Mouse (Mus musculus): ENCODE measurements around the gene Timp3.

DNA sequence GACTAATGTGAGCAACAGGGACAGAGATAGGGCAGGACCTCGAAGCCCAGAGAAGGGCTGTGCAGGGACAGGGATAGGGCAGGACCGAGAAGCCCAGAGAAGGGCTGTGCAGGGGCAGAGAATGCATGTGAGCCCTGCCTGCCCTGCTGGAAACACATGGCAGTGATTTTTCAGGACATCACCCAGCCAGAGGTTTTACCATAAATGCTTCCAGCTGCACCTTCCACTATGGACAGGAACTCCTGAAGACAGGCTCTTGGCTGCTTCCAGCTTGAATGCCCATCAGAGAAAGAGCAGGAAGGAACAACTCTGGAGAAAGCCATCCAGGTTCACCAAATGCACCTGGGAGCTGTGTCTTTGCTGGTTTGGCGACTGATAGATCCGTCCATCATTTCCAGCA is 67.2 kb downstream of the Timp3 start:
- TF ChIP-seq CTCF (conservative IDR thresholded peaks at IDR 0.05; ENCODE audit: low read length) (no peak), POU5F1 (IDR thresholded peaks at IDR 0.05; ENCODE audit: borderline replicate concordance, low read length) (no peak), NANOG (IDR thresholded peaks at IDR 0.05; ENCODE audit: borderline replicate concordance, low read length) (no peak)

All from E14TG2a.4 (cell line).